Mouse (Mus musculus) liver, embryonic 12.5 days (tissue): ENCODE data around the gene Vmn1r88. TPM values are rescaled to one million over a fixed set of nuclear protein-coding genes. Genes with fewer than 3 reads are reported as not detected.
A peak's percentile ranks its signal among the peaks of the same experiment; 100 is the strongest.
"Not testable (repeated sequence)": the region's sequence is repeated elsewhere in the genome, so short reads cannot be mapped to it uniquely, and the experiment has no call there.

ENCODE experiments used
- ATAC-seq: fragments of 200-750 bp; cut with Nextera tagmentation; 2 replicates; pipeline ENCODE4 v1.8.0; 2017; ENCODE audit warnings: moderate number of reproducible peaks, mild to moderate bottlenecking, moderate library complexity
- H3K27ac ChIP-seq: fragments of 300-500 bp; sonication (generic); 2 replicates; pipeline ENCODE4 v1.5.1; 2016; ENCODE audit warnings: mild to moderate bottlenecking
- H3K27me3 ChIP-seq: fragments of 300-500 bp; sonication (generic); replicated peaks from 2 replicates; pipeline ENCODE4 v1.6.1; 2016; ENCODE audit warnings: mild to moderate bottlenecking, moderate library complexity
- H3K36me3 ChIP-seq: fragments of 300-500 bp; sonication (generic); 2 replicates; pipeline ENCODE4 v1.6.1; 2016; ENCODE audit warnings: mild to moderate bottlenecking, moderate library complexity
- H3K4me1 ChIP-seq: fragments of 300-500 bp; sonication (generic); 2 replicates; pipeline ENCODE4 v1.6.1; 2016
- H3K4me2 ChIP-seq: fragments of 300-500 bp; sonication (generic); 2 replicates; pipeline ENCODE4 v1.6.1; 2016; ENCODE audit warnings: mild to moderate bottlenecking, moderate library complexity
- H3K4me3 ChIP-seq: fragments of 300-500 bp; sonication (generic); 2 replicates; pipeline ENCODE4 v1.5.1; 2016; ENCODE audit warnings: mild to moderate bottlenecking, moderate library complexity
- H3K9ac ChIP-seq: fragments of 300-500 bp; sonication (generic); 2 replicates; pipeline ENCODE4 v1.6.1; 2016; ENCODE audit warnings: mild to moderate bottlenecking, moderate library complexity
- H3K9me3 ChIP-seq: fragments of 300-500 bp; sonication (generic); replicated peaks from 2 replicates; pipeline ENCODE4 v1.6.1; 2016; ENCODE audit warnings: mild to moderate bottlenecking, moderate library complexity
- WGBS: fragments of 180-500 bp; shearing (Covaris S2); methylation state at CpG from one replicate; pipeline ENCODE4 v1.1.7; 2016; ENCODE audit not compliant: insufficient replicate concordance; 5-methylcytosine and 5-hydroxymethylcytosine counted together
- polyA plus RNA-seq: library from polyadenylated mRNA; unstranded; fragments of >200 nt; fragmentation: Nextera tagmentation; extraction: Ambion mirVana; gene quantifications from 2 replicates; pipeline ENCODE4 v1.2.1, GENCODE M21; 2016

The Vmn1r88 gene
- 0.02 TPM in 1 of 2 replicates, not detected in the other for polyA plus RNA-seq

DNA sequence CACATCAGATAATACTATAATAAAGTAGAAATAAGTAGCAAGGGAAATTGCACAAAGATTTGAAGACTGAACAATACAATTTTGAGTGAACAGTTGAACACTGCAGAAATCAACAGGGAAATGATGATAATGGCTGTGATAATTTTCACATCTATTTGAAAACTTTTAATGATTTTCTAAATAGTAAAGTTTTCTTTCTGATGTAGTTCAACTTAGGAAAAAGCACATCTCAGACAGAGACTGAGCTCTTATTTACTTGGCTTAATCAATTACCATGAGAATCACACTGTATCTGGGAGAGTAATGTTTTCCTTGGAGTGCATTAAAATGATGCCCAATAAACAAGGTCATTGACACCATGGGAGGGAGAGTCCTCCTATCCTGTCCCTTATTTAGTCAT lies at the start of gene Vmn1r88:
Gene Vmn1r88 (plus strand): TSS at position 301 of the 400 bp plus-strand sequence.
- ATAC-seq, result no peak
- Histone ChIP-seq H3K27me3 (no peaks in the 10 kb centered on the region), H3K4me3 (no peak within 1 kb of the TSS), H3K36me3 (no peaks in the 10 kb centered on the region), H3K27ac (no peak within 1 kb of the TSS), H3K9me3 (no peaks in the 10 kb centered on the region), H3K4me1 (no peaks in the 10 kb centered on the region), H3K9ac (no peak within 1 kb of the TSS), H3K4me2 (no peak within 1 kb of the TSS)

DNA sequence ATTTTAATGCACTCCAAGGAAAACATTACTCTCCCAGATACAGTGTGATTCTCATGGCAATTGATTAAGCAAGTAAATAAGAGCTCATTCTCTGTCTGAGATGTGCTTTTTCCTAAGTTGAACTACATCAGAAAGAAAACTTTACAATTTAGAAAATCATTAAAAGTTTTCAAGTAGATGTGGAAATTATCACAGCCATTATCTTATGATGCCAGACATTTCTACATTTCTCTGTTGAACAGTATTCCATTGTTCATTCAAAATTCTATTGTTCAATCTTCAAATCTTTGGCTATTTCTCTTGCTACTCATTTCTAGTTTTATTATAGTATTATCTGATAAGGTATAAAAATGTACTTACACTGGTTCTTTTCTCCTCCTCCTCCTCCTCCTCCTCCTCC lies 39.6 kb upstream of the Vmn1r88 start, which contains the start of gene Vmn1r86:
Gene Vmn1r86 (minus strand): TSS at position 101 of the 400 bp plus-strand sequence.
- H3K4me2 ChIP-seq, result no peak within 1 kb of the TSS
- H3K27ac ChIP-seq, result no peak within 1 kb of the TSS
- H3K9ac ChIP-seq, result no peak within 1 kb of the TSS
- H3K4me3 ChIP-seq, result no peak within 1 kb of the TSS
- no peaks in the 10 kb centered on the region for H3K9me3 ChIP-seq
- H3K36me3 ChIP-seq, result no peaks in the 10 kb centered on the region
- no peak for ATAC-seq
- no peaks in the 10 kb centered on the region for H3K27me3 ChIP-seq
- no peaks in the 10 kb centered on the region for H3K4me1 ChIP-seq

DNA sequence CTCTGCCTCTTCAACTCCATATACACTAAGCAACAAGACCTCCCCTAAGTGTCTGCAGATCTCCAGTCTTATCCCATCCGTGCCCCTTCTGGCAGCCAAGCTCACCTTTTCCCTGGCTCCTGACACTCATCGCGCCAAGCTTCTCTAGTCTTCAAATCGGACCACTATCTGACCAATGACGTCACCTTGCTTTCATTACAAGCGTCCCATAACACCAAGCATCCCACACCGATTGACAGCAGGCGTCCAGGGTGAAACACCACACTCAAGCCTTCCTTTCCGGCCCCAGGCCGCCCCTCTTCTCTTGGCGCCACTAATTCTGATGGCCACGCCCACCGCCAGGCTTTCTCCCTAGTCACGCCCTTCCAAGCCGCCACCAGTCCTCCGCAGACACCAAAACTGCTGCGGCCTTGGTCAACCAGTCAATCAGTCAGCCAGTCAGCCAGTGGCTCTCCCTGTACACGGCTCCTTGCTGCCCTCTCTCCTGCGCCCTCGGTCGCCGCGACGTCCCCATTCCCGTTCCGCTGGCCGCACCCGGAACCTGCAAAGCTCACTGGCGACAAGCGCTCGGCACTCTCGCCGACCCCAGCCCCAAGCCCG lies 35.7 kb upstream of the Vmn1r88 start:
- not testable (repeated sequence) for H3K4me3 ChIP-seq, H3K9me3 ChIP-seq, H3K27ac ChIP-seq, H3K4me1 ChIP-seq, H3K36me3 ChIP-seq, H3K9ac ChIP-seq, H3K27me3 ChIP-seq
- H3K4me2 ChIP-seq, result peak overlapping the region; percentile 44
- WGBS, result under 1% methylated on average over 24 of the region's 34 CpGs
- ATAC-seq, result peak; percentile 87

DNA sequence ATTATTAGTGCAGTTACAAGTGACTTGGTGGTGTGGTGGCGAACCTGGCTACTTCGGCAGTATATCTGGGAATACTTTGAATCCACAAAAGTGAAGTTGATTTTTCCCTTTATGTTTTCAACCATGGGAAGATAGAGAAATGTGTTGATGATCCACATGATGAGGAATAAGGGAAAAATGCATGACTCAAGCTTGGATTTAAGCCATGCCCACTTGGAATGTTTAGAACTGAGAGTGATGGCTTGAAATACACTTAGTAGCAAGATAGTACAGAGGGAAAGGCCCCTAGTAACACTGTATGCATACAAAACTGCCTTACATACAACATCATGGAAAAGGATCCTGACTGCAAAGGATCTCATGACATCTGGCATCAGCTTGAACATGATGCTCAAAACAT lies 27.5 kb upstream of the Vmn1r88 start:
- Histone ChIP-seq H3K27ac (no peak overlapping the region), H3K27me3 (no peaks in the 10 kb centered on the region), H3K9me3 (no peaks in the 10 kb centered on the region), H3K4me3 (no peak overlapping the region), H3K4me1 (no peaks in the 10 kb centered on the region), H3K9ac (no peak overlapping the region), H3K36me3 (no peaks in the 10 kb centered on the region), H3K4me2 (no peak overlapping the region)
- WGBS, result 61% methylated on average over 2 of the region's 2 CpGs
- ATAC-seq, result no peak

DNA sequence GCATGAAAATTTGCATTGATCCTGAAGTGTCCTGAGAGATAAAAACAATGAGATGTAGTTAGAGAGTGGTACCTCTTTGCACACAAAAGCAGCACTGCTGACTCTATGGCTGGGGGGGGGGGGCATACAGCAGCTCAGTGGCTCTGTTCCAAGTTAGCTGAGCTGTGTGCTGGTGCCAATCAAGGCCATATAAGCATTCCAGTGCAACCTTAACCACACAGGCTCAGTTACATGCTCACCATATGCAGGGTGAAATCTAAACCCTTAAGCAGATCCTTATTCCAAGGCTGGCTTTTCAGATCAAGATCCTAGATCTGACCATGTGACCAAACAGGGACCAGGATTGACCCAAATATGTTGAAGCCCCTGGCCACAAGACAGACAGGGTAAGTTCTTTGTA lies 22.0 kb upstream of the Vmn1r88 start:
- Histone ChIP-seq H3K9me3 (no peaks in the 10 kb centered on the region), H3K4me1 (no peaks in the 10 kb centered on the region), H3K27me3 (no peaks in the 10 kb centered on the region), H3K36me3 (no peaks in the 10 kb centered on the region), H3K27ac (no peak overlapping the region), H3K4me2 (no peak overlapping the region), H3K4me3 (no peak overlapping the region), H3K9ac (no peak overlapping the region)
- ATAC-seq, result no peak

DNA sequence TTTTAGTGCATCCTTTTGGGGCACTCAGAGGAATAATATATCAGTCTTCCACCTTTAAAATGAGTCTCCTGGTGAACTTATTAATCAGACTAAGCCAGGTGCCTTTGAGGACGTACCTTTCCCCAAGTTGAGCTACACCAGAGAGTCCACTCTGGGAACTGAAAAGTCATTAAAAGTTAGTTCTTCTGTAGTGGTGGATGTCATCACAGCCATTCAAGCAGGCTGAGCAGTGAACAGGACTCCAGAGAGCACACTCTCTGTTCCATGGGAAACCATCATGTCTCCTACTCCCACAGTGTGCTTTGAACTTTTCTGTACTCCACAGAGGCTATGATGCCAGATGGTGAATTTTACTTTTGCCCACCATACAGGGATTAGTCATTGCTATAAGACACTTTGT lies 19.3 kb upstream of the Vmn1r88 start, which contains the start of gene Vmn1r87:
Gene Vmn1r87 (minus strand): TSS at position 101 of the 400 bp plus-strand sequence.
- Histone ChIP-seq H3K36me3 (no peaks in the 10 kb centered on the region), H3K4me3 (no peak within 1 kb of the TSS), H3K9me3 (no peaks in the 10 kb centered on the region), H3K4me2 (no peak within 1 kb of the TSS), H3K27ac (no peak within 1 kb of the TSS), H3K27me3 (no peaks in the 10 kb centered on the region), H3K9ac (no peak within 1 kb of the TSS), H3K4me1 (no peaks in the 10 kb centered on the region)
- ATAC-seq, result no peak
- WGBS, result 50% methylated on average over 1 of the region's 1 CpGs

DNA sequence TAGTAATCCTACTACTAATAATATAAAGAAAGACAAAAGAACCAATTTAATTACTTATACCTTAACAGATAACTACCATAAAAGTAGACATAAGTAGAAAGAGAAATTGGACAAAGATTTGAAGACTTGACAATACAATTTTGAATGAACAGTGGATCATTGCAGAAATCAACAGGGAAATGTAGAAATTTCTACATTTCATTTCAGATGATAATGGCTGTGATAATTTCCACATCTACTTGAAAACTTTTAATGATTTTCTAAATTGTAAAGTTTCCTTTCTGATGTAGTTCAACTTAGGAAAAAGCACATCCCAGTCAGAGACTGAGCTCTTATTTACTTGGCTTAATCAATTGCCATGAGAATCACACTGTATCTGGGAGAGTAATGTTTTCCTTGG lies 53.4 kb downstream of the Vmn1r88 start, which contains the start of gene Vmn1r89:
Gene Vmn1r89 (plus strand): TSS at position 301 of the 400 bp plus-strand sequence.
- Histone ChIP-seq H3K36me3 (no peaks in the 10 kb centered on the region), H3K27me3 (no peaks in the 10 kb centered on the region), H3K4me1 (no peaks in the 10 kb centered on the region), H3K4me3 (no peak within 1 kb of the TSS), H3K4me2 (no peak within 1 kb of the TSS), H3K9ac (no peak within 1 kb of the TSS), H3K9me3 (no peaks in the 10 kb centered on the region), H3K27ac (no peak within 1 kb of the TSS)
- ATAC-seq, result no peak

Other genes starting within 250 kb of the Vmn1r88 start
- gene Rps5, start 237.3 kb upstream of the Vmn1r88 start, polyA plus RNA-seq, result 813 and 821 TPM in 2 replicates
- gene Rnf225, start 232.2 kb upstream of the Vmn1r88 start, polyA plus RNA-seq, result 0.24 and 0.43 TPM in 2 replicates
- gene Zfp324, start 193.7 kb upstream of the Vmn1r88 start, polyA plus RNA-seq, result 4.4 and 5.1 TPM in 2 replicates
- gene Zfp446, start 181.7 kb upstream of the Vmn1r88 start, polyA plus RNA-seq, result 5.4 and 5.7 TPM in 2 replicates
- 1.3 and 1.5 TPM in 2 replicates for gene Slc27a5, start 161.4 kb upstream of the Vmn1r88 start, polyA plus RNA-seq
- 201 and 203 TPM in 2 replicates for gene Trim28, start 160.5 kb upstream of the Vmn1r88 start, polyA plus RNA-seq
- gene Zbtb45, start 149.5 kb upstream of the Vmn1r88 start, polyA plus RNA-seq, result 16.2 and 20.0 TPM in 2 replicates
- gene Chmp2a, start 124.8 kb upstream of the Vmn1r88 start, polyA plus RNA-seq, result 133 and 134 TPM in 2 replicates
- gene Ube2m, start 121.3 kb upstream of the Vmn1r88 start, polyA plus RNA-seq, result 145 and 148 TPM in 2 replicates
- gene Mzf1, start 104.8 kb upstream of the Vmn1r88 start, polyA plus RNA-seq, result 0.77 and 1.4 TPM in 2 replicates
- gene Vmn1r85, start 64.4 kb upstream of the Vmn1r88 start, polyA plus RNA-seq, result not detected in 2 replicates
- gene Vmn1r86, start 39.7 kb upstream of the Vmn1r88 start, polyA plus RNA-seq, result not detected in 2 replicates
- not detected in 2 replicates for gene Vmn1r87, start 19.4 kb upstream of the Vmn1r88 start, polyA plus RNA-seq
- not detected in 2 replicates for gene Vmn1r89, start 53.5 kb downstream of the Vmn1r88 start, polyA plus RNA-seq
- 126 and 131 TPM in 2 replicates for gene Lig1, start 117.7 kb downstream of the Vmn1r88 start, polyA plus RNA-seq
- gene Zswim9, start 119.2 kb downstream of the Vmn1r88 start, polyA plus RNA-seq, result 3.1 and 3.3 TPM in 2 replicates
- gene Pla2g4c, start 165.1 kb downstream of the Vmn1r88 start, polyA plus RNA-seq, result 1.2 and 1.5 TPM in 2 replicates
- gene Cabp5, start 238.6 kb downstream of the Vmn1r88 start, polyA plus RNA-seq, result 0.10 TPM in 1 of 2 replicates, not detected in the other